In the genomic region with DNA sequence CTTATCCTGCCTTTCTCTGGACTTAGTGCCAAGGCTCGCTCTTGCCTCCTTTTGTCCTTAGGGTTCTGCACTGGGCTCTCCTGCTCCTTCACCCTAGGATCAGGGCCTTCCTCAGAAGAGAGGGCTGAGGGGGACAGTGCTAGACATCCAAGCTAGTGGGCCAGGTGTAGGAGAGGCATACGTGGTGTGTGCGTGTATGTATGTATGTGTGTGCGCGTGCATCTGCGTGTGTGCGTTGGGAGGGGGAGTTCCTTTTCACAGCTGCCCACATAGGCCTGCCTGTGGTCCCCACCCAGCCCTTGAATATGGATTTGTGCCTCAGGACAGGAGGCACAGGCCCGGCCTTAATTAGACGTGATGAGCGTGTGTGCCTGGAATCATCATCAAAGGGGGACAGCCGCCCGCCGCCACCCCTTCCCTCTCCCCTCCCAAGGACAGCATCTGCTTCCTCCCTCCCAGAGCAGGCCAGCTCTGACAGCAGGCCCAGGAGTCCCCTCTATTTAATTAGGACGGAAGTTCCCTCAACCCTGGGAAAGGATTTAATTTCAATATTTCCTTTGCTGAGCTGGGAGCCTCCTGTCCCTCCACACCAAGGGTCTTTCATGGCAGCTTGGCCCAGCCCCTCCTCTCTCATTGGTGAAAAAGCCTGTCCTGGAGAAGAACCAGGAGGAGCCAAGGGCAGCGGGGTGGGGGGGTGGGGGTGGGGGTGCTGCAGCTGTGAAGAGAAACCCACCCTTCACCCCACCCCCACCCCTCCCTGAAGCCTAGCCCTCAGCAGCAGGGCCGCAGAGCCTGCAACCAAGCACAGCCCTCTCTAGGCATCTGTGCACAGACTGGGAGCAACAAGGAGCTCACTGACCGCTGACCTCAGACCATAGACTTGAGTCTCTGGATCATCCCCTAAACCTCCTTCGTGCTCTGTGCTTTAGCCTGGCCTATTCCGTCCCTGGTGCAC, we compare ENCODE assay signal across 9 mouse cellular contexts.
DNase-seq lines count a peak whose midpoint lies in the region; ATAC-seq and TF ChIP-seq lines count a peak whose summit lies in the region.
"Had no signal": no experiment of that assay in that cellular context is flagged by ENCODE, and none has a peak within 500 bp of the region (broad histone marks: within the 10 kb centered on the region; RNA-seq: fewer than 3 reads in every experiment).

No protein-coding gene starts in this region.

- H3K9ac ChIP-seq in kidney, postnatal 0 days (ENCODE audit: low read depth, low read length) = no peak overlapping the region
- peak overlapping the region; percentile 38; the same call in 1 of the 2 replicates for H3K9ac ChIP-seq in forebrain, embryonic 14.5 days (ENCODE audit: low read length)
- H3K9ac ChIP-seq in neural tube, embryonic 15.5 days (replicated peaks) = no peak overlapping the region

- H3K9me3 ChIP-seq in kidney, postnatal 0 days (replicated peaks; ENCODE audit: low read length) = no peaks in the 10 kb centered on the region
- no peaks in the 10 kb centered on the region for H3K9me3 ChIP-seq in forebrain, embryonic 14.5 days (replicated peaks; ENCODE audit: control insufficient read depth, low read length)
- no peaks in the 10 kb centered on the region for H3K9me3 ChIP-seq in neural tube, embryonic 15.5 days (replicated peaks)

- no peak overlapping the region for H3K4me3 ChIP-seq in kidney, postnatal 0 days (replicated peaks; ENCODE audit: low read depth, low read length)
- H3K4me3 ChIP-seq in kidney, adult 2 months (ENCODE audit: insufficient read depth, low read depth, low read length) = no peak overlapping the region
- H3K4me3 ChIP-seq in forebrain, embryonic 14.5 days (ENCODE audit: low read depth, low read length) = no peak overlapping the region
- no peak overlapping the region for H3K4me3 ChIP-seq in neural tube, embryonic 15.5 days (replicated peaks)
- H3K4me3 ChIP-seq: myocyte had no signal

- no peaks in the 10 kb centered on the region for H3K36me3 ChIP-seq in kidney, postnatal 0 days (ENCODE audit: insufficient read depth, low read length)
- H3K36me3 ChIP-seq in kidney, adult 2 months (ENCODE audit: control insufficient read depth, insufficient read depth, low read length) = no peaks in the 10 kb centered on the region
- H3K36me3 ChIP-seq in forebrain, embryonic 14.5 days (ENCODE audit: control insufficient read depth, insufficient read depth, low read length) = no peaks in the 10 kb centered on the region
- H3K36me3 ChIP-seq in neural tube, embryonic 15.5 days = no peaks in the 10 kb centered on the region

- no peak for TF ChIP-seq POLR2A in kidney, adult 2 months (IDR thresholded peaks at IDR 0.05; ENCODE audit: low read depth, low read length)

- 0 out of 2 replicates have a peak, but pooled peaks have one; percentile 7 for ATAC-seq in kidney, postnatal 0 days (replicated peaks; ENCODE audit: low FRiP score, low read depth)
- ATAC-seq in forebrain, embryonic 14.5 days = peak; percentile 57
- no peak for ATAC-seq in neural tube, embryonic 15.5 days (ENCODE audit: low FRiP score)

- WGBS in kidney, postnatal 0 days = 46% methylated on average over 19 of the region's 19 CpGs
- WGBS in kidney, adult 2 months = 70% methylated on average over 19 of the region's 19 CpGs
- WGBS in forebrain, embryonic 14.5 days = 14% methylated on average over 19 of the region's 19 CpGs
- WGBS in neural tube, embryonic 15.5 days = 28% methylated on average over 19 of the region's 19 CpGs

- TF ChIP-seq CTCF in kidney, postnatal 0 days (IDR thresholded peaks at IDR 0.05; ENCODE audit: low read depth) = no peak
- no peak for TF ChIP-seq CTCF in kidney, adult 2 months (conservative IDR thresholded peaks at IDR 0.05; ENCODE audit: insufficient read depth, insufficient read length, low read depth, low read length)

- H3K4me1 ChIP-seq in kidney, postnatal 0 days (replicated peaks; ENCODE audit: insufficient read depth, low read length) = 0 out of 2 replicates have a peak, but pooled peaks cover 8% of the 10 kb centered on the region
- peaks cover 10% of the 10 kb centered on the region; the same call in 1 of the 2 replicates for H3K4me1 ChIP-seq in kidney, adult 2 months (ENCODE audit: control insufficient read depth, insufficient read depth, low read length)
- H3K4me1 ChIP-seq in forebrain, embryonic 14.5 days (ENCODE audit: control insufficient read depth, insufficient read depth, low read length) = peaks cover 83% of the 10 kb centered on the region
- H3K4me1 ChIP-seq in neural tube, embryonic 15.5 days = peaks cover 87% of the 10 kb centered on the region

- peak; percentile 64 for DNase-seq in kidney, postnatal 0 days (ENCODE audit: low spot score)
- DNase-seq in kidney, adult 2 months = no peak
- peak; percentile 84 for DNase-seq in forebrain, embryonic 14.5 days (ENCODE audit: low spot score)
- DNase-seq in hindlimb bud, embryonic 11.5 days (ENCODE audit: extremely low spot score, low read depth, low spot score) = peak; percentile 33
- no peak for DNase-seq in urinary bladder, postnatal 10 days (ENCODE audit: low spot score)
- no peak for DNase-seq in right cerebral cortex, adult 2 months (ENCODE audit: low spot score in 2 of 2)
- no peak for DNase-seq in layer of hippocampus, adult 11-12 months (ENCODE audit: low spot score)

- 0 out of 2 replicates have a peak, but pooled peaks cover 8% of the 10 kb centered on the region for H3K27me3 ChIP-seq in kidney, postnatal 0 days (ENCODE audit: insufficient read depth, low read length)
- no peaks in the 10 kb centered on the region for H3K27me3 ChIP-seq in kidney, adult 2 months (replicated peaks; ENCODE audit: control insufficient read depth, insufficient read depth, low read length)
- H3K27me3 ChIP-seq in forebrain, embryonic 14.5 days (replicated peaks; ENCODE audit: control insufficient read depth, insufficient read depth, low read length) = no peaks in the 10 kb centered on the region
- no peaks in the 10 kb centered on the region for H3K27me3 ChIP-seq in neural tube, embryonic 15.5 days (replicated peaks)

- no peak overlapping the region for H3K27ac ChIP-seq in kidney, postnatal 0 days
- H3K27ac ChIP-seq in kidney, adult 2 months (ENCODE audit: insufficient read depth, low read depth, low read length) = no peak overlapping the region
- H3K27ac ChIP-seq in forebrain, embryonic 14.5 days (ENCODE audit: low read depth, low read length) = peak overlapping the region; percentile 92
- peak overlapping the region; percentile 18; the same call in 1 of the 2 replicates for H3K27ac ChIP-seq in neural tube, embryonic 15.5 days (replicated peaks)

- no peak overlapping the region for H3K4me2 ChIP-seq in kidney, postnatal 0 days (ENCODE audit: low read length)
- no peak overlapping the region; the same call in 1 of the 2 replicates for H3K4me2 ChIP-seq in forebrain, embryonic 14.5 days (ENCODE audit: low read length)
- H3K4me2 ChIP-seq in neural tube, embryonic 15.5 days = no peak overlapping the region

Comparison
In these comparisons a context has a peak if more than half of its experiments do, and no peak if none do; other contexts are left out.
1. DNase-seq: peak in kidney, postnatal 0 days (single experiment), forebrain, embryonic 14.5 days (single experiment) and hindlimb bud, embryonic 11.5 days (single experiment); none in kidney, adult 2 months (single experiment), urinary bladder, postnatal 10 days (single experiment), right cerebral cortex, adult 2 months (0 of 2) and layer of hippocampus, adult 11-12 months (single experiment).
2. H3K27ac ChIP-seq: peak in forebrain, embryonic 14.5 days (single experiment) and neural tube, embryonic 15.5 days (single experiment); none in kidney, postnatal 0 days (single experiment) and kidney, adult 2 months (single experiment).